Mouse (Mus musculus): Measurements from ENCODE around the gene B3gnt8.
A peak's percentile ranks its signal among the peaks of the same experiment; 100 is the strongest.

B3gnt8 gene

GRCm38 (mm10) chr7:25626509-25627430 lies at the start of gene B3gnt8:
Gene B3gnt8, plus strand, starts transcription at chr7:25626654.
- DNase-seq = peak; percentile 54 to 77

- peak; percentile 29 to 40 for DNase-seq
Measured at GRCm38 (mm10) chr7:25576793-25577437, 49.5 kb upstream of the B3gnt8 start.

GRCm38 (mm10) chr7:25579441-25579840 lies 47.0 kb upstream of the B3gnt8 start:
- no peak for DNase-seq

GRCm38 (mm10) chr7:25582301-25582810 lies 44.1 kb upstream of the B3gnt8 start:
- no peak for DNase-seq

- no peak for DNase-seq
Measured at GRCm38 (mm10) chr7:25584651-25585050, 41.8 kb upstream of the B3gnt8 start.

- no peak for DNase-seq
Measured at GRCm38 (mm10) chr7:25585351-25586204, 40.9 kb upstream of the B3gnt8 start.

GRCm38 (mm10) chr7:25591226-25591625 lies 35.2 kb upstream of the B3gnt8 start:
- no peak for DNase-seq

- DNase-seq = no peak
Measured at GRCm38 (mm10) chr7:25593859-25594258, 32.6 kb upstream of the B3gnt8 start.

- DNase-seq = peak; percentile 58 to 74
Measured at GRCm38 (mm10) chr7:25599663-25600062, 26.8 kb upstream of the B3gnt8 start.

- DNase-seq = no peak
Measured at GRCm38 (mm10) chr7:25600666-25601065, 25.8 kb upstream of the B3gnt8 start.

GRCm38 (mm10) chr7:25601346-25601745 lies 25.1 kb upstream of the B3gnt8 start:
- no peak for DNase-seq

GRCm38 (mm10) chr7:25606625-25607063 lies 19.8 kb upstream of the B3gnt8 start:
- no peak for DNase-seq

- DNase-seq = no peak
Measured at GRCm38 (mm10) chr7:25607196-25607595, 19.3 kb upstream of the B3gnt8 start.

- DNase-seq = no peak
Measured at GRCm38 (mm10) chr7:25610056-25610455, 16.4 kb upstream of the B3gnt8 start.

- DNase-seq = no peak
Measured at GRCm38 (mm10) chr7:25611501-25611900, 15.0 kb upstream of the B3gnt8 start.

- no peak for DNase-seq
Measured at GRCm38 (mm10) chr7:25614086-25614485, 12.4 kb upstream of the B3gnt8 start.

- DNase-seq = no peak
Measured at GRCm38 (mm10) chr7:25614831-25615705, 11.4 kb upstream of the B3gnt8 start.

- DNase-seq = peak in 1 of 2 experiments; percentile 3
Measured at GRCm38 (mm10) chr7:25615706-25616011, 10.8 kb upstream of the B3gnt8 start, which contains the start of gene Erich4. Gene Erich4, minus strand, starts transcription at chr7:25615892.

GRCm38 (mm10) chr7:25617376-25618160 lies 8.9 kb upstream of the B3gnt8 start:
- DNase-seq = peak in 1 of 2 experiments; percentile 2

GRCm38 (mm10) chr7:25618865-25619721 lies 7.4 kb upstream of the B3gnt8 start, which contains the start of gene Dmac2:
Gene Dmac2, plus strand, starts transcription at chr7:25619414.
- DNase-seq = peak; percentile 94 to 96

Measured in thymus, postnatal 36 days (tissue).